Mouse (Mus musculus): ENCODE measurements around the gene Hipk1. TPM values are rescaled to one million over a fixed set of nuclear protein-coding genes. Genes with fewer than 3 reads are reported as not detected.
"Not testable (repeated sequence)": the region's sequence is repeated elsewhere in the genome, so short reads cannot be mapped to it uniquely, and the experiment has no call there.

Hipk1 gene
- polyA plus RNA-seq, 1 experiment from 2014 or later: 6.3 TPM

DNA sequence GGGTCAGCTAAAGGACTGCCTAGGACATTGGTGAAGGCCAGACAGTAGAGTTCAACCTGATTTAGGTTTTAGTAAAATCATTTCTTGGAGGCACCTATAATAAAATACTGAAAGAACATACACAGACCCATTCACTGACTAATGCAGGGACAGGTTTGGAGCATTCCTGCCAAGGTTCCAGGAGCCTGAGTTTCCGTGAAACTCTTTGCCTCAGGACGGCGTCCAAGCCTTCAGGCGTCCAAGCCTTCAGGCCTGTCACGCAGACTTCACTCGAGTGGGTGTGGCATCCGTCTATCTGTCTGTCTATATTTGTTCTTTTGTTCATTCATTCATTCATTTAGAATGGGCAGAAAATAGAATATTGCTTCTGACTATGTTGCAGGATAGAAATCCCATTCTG lies 39.8 kb upstream of the Hipk1 start:
- Histone ChIP-seq H3K4me1 (ENCODE audit: control insufficient read depth, insufficient read depth, low read length) (no peaks in the 10 kb centered on the region; the same call in 1 of the 2 replicates), H3K27me3 (replicated peaks; ENCODE audit: control insufficient read depth, insufficient read depth, low read length) (no peaks in the 10 kb centered on the region), H3K9me3 (ENCODE audit: control insufficient read depth, low read length) (no peaks in the 10 kb centered on the region), H3K27ac (ENCODE audit: low read length) (no peak overlapping the region), H3K4me2 (ENCODE audit: low read depth, low read length) (no peak overlapping the region), H3K36me3 (ENCODE audit: control insufficient read depth, insufficient read depth, low read length) (no peaks in the 10 kb centered on the region), H3K9ac (ENCODE audit: low read depth, low read length) (no peak overlapping the region), H3K4me3 (ENCODE audit: low read length) (no peak overlapping the region)
- ATAC-seq: no peak
- 82% methylated on average over 7 of the region's 7 CpGs for WGBS

DNA sequence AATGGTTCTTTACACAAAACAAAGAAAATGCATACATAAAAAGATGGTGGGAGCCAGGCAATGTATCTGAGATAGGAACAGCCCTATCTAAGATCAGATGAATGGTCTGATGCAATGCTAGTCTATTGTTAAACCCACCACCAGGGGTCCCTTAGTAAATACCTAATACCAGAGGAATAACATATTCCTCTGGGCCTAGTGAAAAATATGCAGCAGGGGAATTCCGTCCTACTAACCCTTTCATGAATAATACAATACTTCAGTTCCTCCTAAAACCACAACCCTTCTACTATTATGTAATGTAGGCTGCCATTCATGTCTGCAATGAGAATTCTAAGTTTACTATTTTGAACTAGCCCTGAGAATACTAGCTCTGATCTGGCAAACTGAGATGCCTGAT lies 39.3 kb upstream of the Hipk1 start:
- H3K27ac ChIP-seq (ENCODE audit: low read length); H3K9me3 ChIP-seq (ENCODE audit: control insufficient read depth, low read length); H3K4me3 ChIP-seq (ENCODE audit: low read length); H3K4me1 ChIP-seq (ENCODE audit: control insufficient read depth, insufficient read depth, low read length); H3K4me2 ChIP-seq (ENCODE audit: low read depth, low read length); H3K27me3 ChIP-seq (replicated peaks; ENCODE audit: control insufficient read depth, insufficient read depth, low read length); H3K9ac ChIP-seq (ENCODE audit: low read depth, low read length); H3K36me3 ChIP-seq (ENCODE audit: control insufficient read depth, insufficient read depth, low read length); ATAC-seq: not testable (repeated sequence)
- 65% methylated on average over 1 of the region's 1 CpGs for WGBS

DNA sequence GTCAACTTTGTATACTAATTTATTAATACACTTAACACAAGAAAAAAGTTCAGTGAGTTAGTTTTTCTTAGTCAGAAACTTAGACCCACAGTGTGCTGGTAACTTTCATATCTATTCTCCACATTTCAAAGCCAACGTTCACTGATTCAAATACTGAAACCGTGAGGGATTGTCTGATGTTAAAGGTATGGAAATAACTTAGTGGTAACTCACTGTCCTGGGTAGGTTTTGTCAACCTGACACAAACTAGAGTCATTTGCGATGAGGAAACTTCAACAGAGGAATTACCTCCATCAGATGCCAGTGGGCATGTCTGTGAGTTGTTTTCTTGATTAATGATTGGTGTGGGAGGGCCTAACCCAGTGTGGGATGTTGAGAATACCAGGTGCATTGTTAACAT lies 37.7 kb upstream of the Hipk1 start:
- Histone ChIP-seq H3K9me3 (ENCODE audit: control insufficient read depth, low read length) (no peaks in the 10 kb centered on the region), H3K9ac (ENCODE audit: low read depth, low read length) (no peak overlapping the region), H3K36me3 (ENCODE audit: control insufficient read depth, insufficient read depth, low read length) (no peaks in the 10 kb centered on the region), H3K27me3 (replicated peaks; ENCODE audit: control insufficient read depth, insufficient read depth, low read length) (no peaks in the 10 kb centered on the region), H3K4me2 (ENCODE audit: low read depth, low read length) (no peak overlapping the region), H3K4me3 (ENCODE audit: low read length) (no peak overlapping the region), H3K27ac (ENCODE audit: low read length) (no peak overlapping the region), H3K4me1 (ENCODE audit: control insufficient read depth, insufficient read depth, low read length) (no peaks in the 10 kb centered on the region; the same call in 1 of the 2 replicates)
- no peak for ATAC-seq
- WGBS: 75% methylated on average over 3 of the region's 3 CpGs

DNA sequence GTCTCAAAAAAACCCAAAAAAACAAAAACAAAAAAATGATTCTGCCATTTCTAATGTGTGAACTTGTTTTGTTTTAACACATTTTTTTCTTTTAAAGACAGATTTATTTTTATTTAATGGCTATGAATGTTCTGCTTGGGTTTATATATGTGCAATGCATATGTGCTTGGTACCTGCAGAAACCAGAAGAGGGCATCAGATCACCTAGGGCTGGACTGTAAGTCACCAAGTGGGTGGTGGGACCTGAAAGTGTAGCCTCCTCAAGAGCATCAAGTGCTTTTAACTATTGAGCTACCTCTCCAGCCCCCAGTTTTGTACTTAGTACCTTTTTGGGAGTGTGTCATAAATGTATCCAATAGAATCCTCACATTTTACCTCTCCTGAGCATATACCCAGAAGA lies 36.2 kb upstream of the Hipk1 start:
- H3K27ac ChIP-seq (ENCODE audit: low read length): no peak overlapping the region
- no peak overlapping the region for H3K9ac ChIP-seq (ENCODE audit: low read depth, low read length)
- no peaks in the 10 kb centered on the region for H3K9me3 ChIP-seq (ENCODE audit: control insufficient read depth, low read length)
- H3K4me3 ChIP-seq (ENCODE audit: low read length): no peak overlapping the region
- H3K36me3 ChIP-seq (ENCODE audit: control insufficient read depth, insufficient read depth, low read length): no peaks in the 10 kb centered on the region
- ATAC-seq: no peak
- H3K4me2 ChIP-seq (ENCODE audit: low read depth, low read length): no peak overlapping the region
- no peaks in the 10 kb centered on the region; the same call in 1 of the 2 replicates for H3K4me1 ChIP-seq (ENCODE audit: control insufficient read depth, insufficient read depth, low read length)
- H3K27me3 ChIP-seq (replicated peaks; ENCODE audit: control insufficient read depth, insufficient read depth, low read length): no peaks in the 10 kb centered on the region

DNA sequence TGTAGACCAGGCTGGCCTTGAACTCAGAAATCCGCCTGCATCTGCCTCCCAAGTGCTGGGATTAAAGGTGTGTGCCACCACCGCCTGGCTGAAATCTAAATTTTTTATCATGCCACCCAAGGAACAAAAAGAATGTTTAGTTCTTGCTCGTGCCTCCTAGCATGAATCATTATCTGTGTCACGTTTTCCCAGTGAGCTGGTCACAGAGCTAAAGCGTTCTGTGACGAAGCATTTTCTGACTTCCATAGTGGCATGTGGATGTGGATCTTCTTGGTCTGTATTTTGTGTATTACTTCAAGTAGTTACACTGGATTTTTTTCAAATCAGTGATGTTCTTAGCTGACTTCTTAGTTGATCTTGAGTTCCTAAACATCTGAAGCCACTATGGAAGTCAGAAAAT lies 19.6 kb upstream of the Hipk1 start:
- H3K9me3 ChIP-seq (ENCODE audit: control insufficient read depth, low read length): no peaks in the 10 kb centered on the region
- H3K4me3 ChIP-seq (ENCODE audit: low read length): no peak overlapping the region
- WGBS: 89% methylated on average over 6 of the region's 6 CpGs
- no peak overlapping the region for H3K9ac ChIP-seq (ENCODE audit: low read depth, low read length)
- ATAC-seq: no peak
- H3K27ac ChIP-seq (ENCODE audit: low read length): no peak overlapping the region
- 0 out of 2 replicates have a peak, but pooled peaks cover 3% of the 10 kb centered on the region for H3K36me3 ChIP-seq (ENCODE audit: control insufficient read depth, insufficient read depth, low read length)
- H3K4me1 ChIP-seq (ENCODE audit: control insufficient read depth, insufficient read depth, low read length): peaks cover 7% of the 10 kb centered on the region; the same call in 1 of the 2 replicates
- H3K27me3 ChIP-seq (replicated peaks; ENCODE audit: control insufficient read depth, insufficient read depth, low read length): no peaks in the 10 kb centered on the region
- H3K4me2 ChIP-seq (ENCODE audit: low read depth, low read length): no peak overlapping the region

DNA sequence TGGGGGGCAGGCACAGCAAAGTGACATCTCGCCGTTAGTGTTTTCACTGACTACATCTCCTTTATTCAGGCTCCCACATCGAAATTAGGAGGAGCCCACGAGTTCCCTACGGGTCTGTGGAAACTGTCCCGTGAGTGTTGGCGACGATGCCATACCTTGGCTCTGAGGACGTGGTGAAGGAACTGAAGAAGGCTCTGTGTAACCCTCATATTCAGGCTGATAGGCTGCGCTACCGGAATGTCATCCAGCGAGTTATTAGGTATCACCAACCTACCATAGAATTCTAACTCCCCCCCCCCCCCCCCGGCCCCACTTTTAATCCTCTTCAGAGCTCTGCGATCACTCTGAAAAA lies 18.4 kb upstream of the Hipk1 start:
- Histone ChIP-seq H3K27me3 (replicated peaks; ENCODE audit: control insufficient read depth, insufficient read depth, low read length) (no peaks in the 10 kb centered on the region), H3K4me3 (ENCODE audit: low read length) (peak overlapping the region; percentile 85), H3K9me3 (ENCODE audit: control insufficient read depth, low read length) (no peaks in the 10 kb centered on the region), H3K27ac (ENCODE audit: low read length) (peak overlapping the region; percentile 96), H3K9ac (ENCODE audit: low read depth, low read length) (peak overlapping the region; percentile 86), H3K36me3 (ENCODE audit: control insufficient read depth, insufficient read depth, low read length) (0 out of 2 replicates have a peak, but pooled peaks cover 3% of the 10 kb centered on the region), H3K4me1 (ENCODE audit: control insufficient read depth, insufficient read depth, low read length) (peaks cover 7% of the 10 kb centered on the region; the same call in 1 of the 2 replicates), H3K4me2 (ENCODE audit: low read depth, low read length) (peak overlapping the region; percentile 88)
- WGBS: 2% methylated on average over 14 of the region's 14 CpGs
- ATAC-seq: peak; percentile 56

DNA sequence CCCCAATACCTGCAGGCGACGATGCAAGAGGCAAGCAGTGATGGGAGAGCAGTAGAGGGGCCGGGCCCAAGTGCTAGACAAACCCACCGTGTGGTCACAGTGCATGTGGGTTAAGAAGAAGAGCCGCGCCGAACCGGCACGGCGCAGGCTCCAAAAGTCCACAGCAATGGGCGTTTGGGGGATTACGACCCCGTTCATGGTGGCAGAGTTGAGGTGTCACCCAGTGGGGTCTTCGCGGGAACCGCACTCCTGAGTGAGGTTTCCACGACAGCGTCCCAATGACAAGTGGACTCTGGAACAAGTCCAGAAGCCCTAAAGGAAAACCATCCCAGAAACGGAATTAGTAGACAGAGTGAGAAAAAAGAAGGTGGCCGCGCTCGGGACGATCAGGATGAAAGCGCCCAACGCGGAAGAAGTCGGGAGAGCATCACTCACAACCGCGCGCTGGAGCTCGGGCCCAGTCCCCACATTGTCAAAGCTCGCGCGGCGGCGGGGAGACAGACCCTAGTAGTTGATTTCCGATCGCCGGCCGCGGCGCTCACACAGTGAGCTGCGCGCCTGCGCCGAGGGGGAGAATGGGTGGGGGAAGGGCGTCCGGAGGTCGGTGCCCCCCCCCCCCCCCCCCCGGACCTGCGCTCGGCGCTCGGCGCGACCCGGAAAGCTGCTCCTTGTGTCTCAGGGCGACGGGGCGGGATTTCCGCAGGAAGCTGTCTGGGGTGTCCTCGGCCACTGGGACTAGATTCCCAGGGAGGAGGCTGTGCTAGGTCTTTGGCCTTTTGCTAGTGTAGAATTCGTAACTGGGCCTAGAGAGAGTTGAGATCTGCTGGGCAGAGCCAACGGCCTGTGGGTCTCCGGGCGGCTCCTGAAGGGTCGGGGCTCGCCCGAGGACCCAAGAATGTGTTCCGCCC lies 17.8 kb upstream of the Hipk1 start, which contains the start of the genes Dclre1b, Ap4b1 and Gm43064:
Gene Dclre1b (minus strand): TSS at position 554 of the 908 bp plus-strand sequence.
Gene Ap4b1 (plus strand): TSS at position 630 of the 908 bp plus-strand sequence.
Gene Gm43064 (plus strand): TSS at position 683 of the 908 bp plus-strand sequence.
- H3K9ac ChIP-seq (ENCODE audit: low read depth, low read length): peak within 1 kb of the TSS; percentile 86
- H3K9me3 ChIP-seq (ENCODE audit: control insufficient read depth, low read length): no peaks in the 10 kb centered on the region
- H3K27me3 ChIP-seq (replicated peaks; ENCODE audit: control insufficient read depth, insufficient read depth, low read length): no peaks in the 10 kb centered on the region
- peak within 1 kb of the TSS; percentile 88 for H3K4me2 ChIP-seq (ENCODE audit: low read depth, low read length)
- peaks cover 7% of the 10 kb centered on the region; the same call in 1 of the 2 replicates for H3K4me1 ChIP-seq (ENCODE audit: control insufficient read depth, insufficient read depth, low read length)
- peak; percentile 98 for ATAC-seq
- peak within 1 kb of the TSS; percentile 85 for H3K4me3 ChIP-seq (ENCODE audit: low read length)
- peak within 1 kb of the TSS; percentile 96 for H3K27ac ChIP-seq (ENCODE audit: low read length)
- WGBS: under 1% methylated on average over 54 of the region's 70 CpGs
- 0 out of 2 replicates have a peak, but pooled peaks cover 3% of the 10 kb centered on the region for H3K36me3 ChIP-seq (ENCODE audit: control insufficient read depth, insufficient read depth, low read length)

DNA sequence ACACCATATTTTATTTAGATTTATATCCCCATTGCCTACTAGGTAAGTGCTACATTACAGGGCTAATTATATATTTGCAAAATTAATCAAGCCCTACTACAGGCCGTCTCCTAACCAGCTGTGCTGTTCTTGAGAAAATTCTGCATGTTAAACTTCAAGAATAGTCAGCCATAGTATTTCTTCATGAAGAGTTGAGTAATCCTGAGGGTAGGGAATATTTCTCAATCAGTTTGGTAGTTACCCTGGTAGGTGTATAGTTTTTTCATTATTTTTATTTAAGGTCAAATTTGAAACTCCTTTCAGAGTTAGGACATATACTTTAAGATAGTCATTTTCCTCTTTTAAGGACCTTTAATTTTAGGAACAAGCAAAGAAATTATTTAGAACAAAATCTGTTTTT lies 14.3 kb upstream of the Hipk1 start:
- no peak for ATAC-seq
- H3K36me3 ChIP-seq (ENCODE audit: control insufficient read depth, insufficient read depth, low read length): peaks cover 6% of the 10 kb centered on the region; the same call in 1 of the 2 replicates
- no peaks in the 10 kb centered on the region for H3K27me3 ChIP-seq (replicated peaks; ENCODE audit: control insufficient read depth, insufficient read depth, low read length)
- no peak overlapping the region for H3K9ac ChIP-seq (ENCODE audit: low read depth, low read length)
- no peak overlapping the region for H3K4me3 ChIP-seq (ENCODE audit: low read length)
- H3K4me2 ChIP-seq (ENCODE audit: low read depth, low read length): no peak overlapping the region
- H3K4me1 ChIP-seq (ENCODE audit: control insufficient read depth, insufficient read depth, low read length): peaks cover 10% of the 10 kb centered on the region
- 93% methylated on average over 1 of the region's 1 CpGs for WGBS
- H3K27ac ChIP-seq (ENCODE audit: low read length): no peak overlapping the region
- H3K9me3 ChIP-seq (ENCODE audit: control insufficient read depth, low read length): no peaks in the 10 kb centered on the region

DNA sequence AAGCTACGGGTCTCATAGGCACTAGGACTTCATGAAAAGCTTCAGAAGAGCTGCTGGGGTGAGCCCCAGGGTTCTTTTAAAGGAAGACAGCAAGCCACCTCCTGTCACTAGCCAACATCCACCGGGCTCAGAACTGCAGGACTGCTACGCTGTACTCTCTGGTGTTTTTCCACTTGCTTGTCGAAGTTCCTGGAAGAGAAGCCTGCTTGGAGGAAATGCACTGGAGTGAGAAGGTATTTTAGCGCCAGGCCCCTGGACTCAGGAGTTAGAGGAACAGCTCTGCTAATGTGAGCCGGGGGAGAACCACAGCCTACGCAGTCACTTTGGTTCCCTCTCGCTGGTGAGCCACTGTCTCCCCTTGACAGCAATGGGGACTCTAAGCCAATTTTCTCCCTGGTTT lies 11.5 kb upstream of the Hipk1 start:
- Histone ChIP-seq H3K4me1 (ENCODE audit: control insufficient read depth, insufficient read depth, low read length) (peaks cover 3% of the 10 kb centered on the region), H3K4me2 (ENCODE audit: low read depth, low read length) (no peak overlapping the region), H3K36me3 (ENCODE audit: control insufficient read depth, insufficient read depth, low read length) (peaks cover 6% of the 10 kb centered on the region; the same call in 1 of the 2 replicates), H3K9ac (ENCODE audit: low read depth, low read length) (no peak overlapping the region), H3K4me3 (ENCODE audit: low read length) (no peak overlapping the region), H3K9me3 (ENCODE audit: control insufficient read depth, low read length) (no peaks in the 10 kb centered on the region), H3K27ac (ENCODE audit: low read length) (peak overlapping the region; percentile 38; the same call in 1 of the 2 replicates), H3K27me3 (replicated peaks; ENCODE audit: control insufficient read depth, insufficient read depth, low read length) (no peaks in the 10 kb centered on the region)
- WGBS: 86% methylated on average over 8 of the region's 8 CpGs
- ATAC-seq: no peak

Measured in intestine, embryonic 16.5 days (tissue).